Mouse (Mus musculus): ENCODE measurements around the gene Olah.

Olah gene

DNA sequence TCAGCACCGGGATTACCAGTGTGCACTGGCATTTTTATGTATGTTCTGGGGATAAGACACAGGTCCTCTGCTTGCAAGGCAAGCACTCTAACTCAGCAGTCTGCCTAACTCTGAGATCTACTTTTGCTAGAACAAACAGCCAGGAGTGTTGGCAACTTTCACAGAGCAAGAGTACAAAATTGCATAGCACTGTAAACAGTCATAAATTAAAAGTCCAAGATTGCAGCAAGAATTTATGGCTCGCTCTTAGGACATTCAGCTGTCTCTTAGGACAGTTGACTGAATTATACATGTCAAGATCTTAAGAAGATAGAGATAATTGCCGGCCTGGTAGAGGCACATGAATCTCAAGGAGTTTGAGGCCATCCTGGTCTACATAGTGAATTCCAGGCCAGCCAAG, 40.7 kb downstream of the Olah start:
- in situ Hi-C loops (cut with MboI; ENCODE audit: unreplicated experiment in 2 of 2): no loop called here

DNA sequence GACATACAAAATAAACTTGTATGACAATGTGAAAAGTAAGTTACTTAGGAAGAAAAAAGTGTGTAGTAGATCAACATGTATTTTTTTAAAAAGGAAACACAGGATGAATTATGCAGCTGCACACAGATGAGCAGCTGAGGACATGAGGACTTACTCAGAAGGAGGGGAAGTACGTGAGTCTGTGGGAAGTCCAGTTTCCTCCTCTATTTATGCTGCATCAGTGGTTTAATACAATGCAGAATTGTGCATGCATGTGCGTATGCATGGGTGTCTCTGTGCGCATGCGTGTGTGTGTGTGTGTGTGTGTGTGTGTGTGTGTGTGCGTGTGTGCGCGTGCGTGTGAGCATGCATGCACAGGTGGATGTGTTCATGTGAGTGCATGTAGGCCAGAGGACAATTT, 41.2 kb downstream of the Olah start:
- in situ Hi-C loops (cut with MboI; ENCODE audit: unreplicated experiment in 2 of 2): no loop called here

- in situ Hi-C loops (cut with MboI; ENCODE audit: unreplicated experiment in 2 of 2): no loop called here
These were observed 43.9 kb downstream of the Olah start for GRCm38 (mm10) chr2:3353160-3353559.

DNA sequence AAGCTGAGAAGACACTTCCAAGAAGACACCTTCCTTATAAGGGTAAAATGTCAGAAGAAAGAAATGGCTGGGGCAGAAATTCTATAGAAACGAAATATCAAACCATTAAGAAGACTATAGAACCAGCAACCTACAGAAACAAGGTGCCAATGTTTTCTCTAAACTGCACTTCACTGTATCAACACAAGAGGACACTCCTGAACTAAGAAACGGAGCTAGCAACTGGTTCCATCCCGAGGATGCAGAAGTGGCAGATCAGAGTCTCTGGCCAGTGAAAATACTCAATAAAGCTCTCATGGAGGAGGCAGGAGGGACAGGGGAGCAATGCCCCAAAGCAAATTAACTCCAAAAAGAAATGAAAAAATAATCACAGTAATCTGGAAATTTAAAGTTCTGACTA, 48.1 kb downstream of the Olah start:
- in situ Hi-C loops (cut with MboI; ENCODE audit: unreplicated experiment in 2 of 2): loop anchor here (5.0 to 25.0 kb wide), 7 partner anchors 163 to 1526 kb away; partner anchors contain the start of genes Cdnf (in 1 of the 2), Gm45902 (in 1 of the 2) and Hspa14 (in 1 of the 2)

DNA sequence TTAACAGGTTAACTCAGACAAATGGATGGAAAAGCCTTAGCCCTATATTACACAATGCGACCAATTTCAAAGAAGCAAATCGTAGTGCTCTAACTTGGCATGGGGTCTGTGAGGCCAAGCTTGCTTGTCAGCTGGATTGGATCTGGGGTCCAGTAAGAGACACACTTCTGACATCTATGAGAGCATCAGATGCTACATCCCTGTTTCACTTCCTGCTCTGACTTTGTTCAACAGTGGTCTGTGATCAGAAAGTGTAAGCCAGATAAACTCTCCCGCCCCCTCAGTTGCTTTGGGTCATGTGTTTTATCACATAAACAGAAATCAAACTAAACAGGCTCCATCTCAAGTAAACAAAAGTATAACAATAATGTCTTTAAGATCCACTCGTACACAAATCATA, 48.6 kb downstream of the Olah start:
- in situ Hi-C loops (cut with MboI; ENCODE audit: unreplicated experiment in 2 of 2): loop anchor here (5.0 to 25.0 kb wide), 7 partner anchors 164 to 1526 kb away; partner anchors contain the start of genes Cdnf (in 1 of the 2), Gm45902 (in 1 of the 2) and Hspa14 (in 1 of the 2)

DNA sequence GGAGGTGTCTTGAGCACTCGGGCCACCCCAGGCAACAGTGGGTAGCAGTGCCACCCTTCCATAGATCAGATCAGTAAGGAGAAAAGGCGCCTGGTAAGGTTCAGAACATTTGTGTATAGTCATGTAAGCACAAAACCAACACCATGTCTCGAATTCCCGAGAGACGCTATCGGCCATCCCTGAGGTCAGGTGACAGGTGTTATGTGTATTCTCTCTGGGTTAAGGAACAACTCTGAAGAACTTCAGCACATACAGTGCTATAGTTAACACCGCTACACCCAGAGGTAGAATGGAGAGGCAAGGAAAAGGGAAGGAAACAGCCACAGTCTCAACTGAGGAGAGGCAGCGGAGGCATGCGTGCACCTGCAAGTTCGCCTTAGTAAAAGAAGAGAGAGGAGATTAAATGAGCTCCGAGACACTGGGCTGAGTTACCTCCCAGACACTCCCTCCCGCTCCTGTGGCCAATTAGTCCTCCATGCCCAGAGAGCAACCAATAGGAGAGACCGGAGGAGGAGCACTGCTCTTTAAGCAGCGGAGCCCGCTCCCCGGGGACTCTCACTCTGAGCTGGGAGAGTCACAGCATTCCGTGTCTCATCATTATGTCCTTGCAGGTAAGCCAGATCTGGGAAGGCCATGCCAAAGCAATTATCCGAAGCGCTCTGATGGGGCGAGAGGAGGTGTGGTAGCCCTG, 61.3 kb downstream of the Olah start, which contains the start of gene Acbd7:
Gene Acbd7 (plus strand): TSS at position 558 of the 691 bp plus-strand sequence.
- in situ Hi-C loops (cut with MboI; ENCODE audit: unreplicated experiment in 2 of 2): loop anchor here (5.0 to 25.0 kb wide), 4 partner anchors 87 to 1302 kb away; partner anchors contain the start of genes Cdnf (in 2 of the 2), Gm45902 (in 2 of the 2), Hspa14 (in 2 of the 2) and Dclre1c (in 1 of the 2)

DNA sequence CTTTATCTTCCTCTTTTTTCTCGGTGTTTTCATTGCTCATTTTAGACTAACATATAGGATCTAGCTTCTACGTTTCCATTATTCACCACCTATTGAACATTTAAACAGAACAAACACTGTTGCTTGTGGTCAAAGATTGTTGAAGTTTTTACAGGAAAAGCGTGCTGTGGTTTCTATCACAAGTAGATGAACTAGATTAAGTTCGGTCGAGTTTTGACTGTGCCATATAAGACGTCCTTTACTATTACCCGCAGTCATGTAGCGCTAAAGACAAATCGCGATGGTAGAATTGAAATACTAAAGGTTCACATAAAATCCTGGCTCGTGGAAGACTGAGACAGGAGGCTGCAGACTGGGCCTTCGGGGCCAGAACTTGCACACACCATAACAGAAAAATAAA, 63.2 kb downstream of the Olah start:
- in situ Hi-C loops (cut with MboI; ENCODE audit: unreplicated experiment in 2 of 2): loop anchor here (5.0 to 25.0 kb wide), 4 partner anchors 89 to 1304 kb away; partner anchors contain the start of genes Cdnf (in 2 of the 2), Gm45902 (in 2 of the 2), Hspa14 (in 2 of the 2) and Dclre1c (in 1 of the 2)

GRCm38 (mm10) chr2:3332484-3333242, 64.3 kb downstream of the Olah start, which contains the start of gene Rpp38:
Gene Rpp38, minus strand, starts transcription at chr2:3332643.
- in situ Hi-C loops (cut with MboI; ENCODE audit: unreplicated experiment in 2 of 2): loop anchor here (5.0 to 25.0 kb wide), 4 partner anchors 90 to 1305 kb away; partner anchors contain the start of genes Cdnf (in 2 of the 2), Gm45902 (in 2 of the 2), Hspa14 (in 2 of the 2) and Dclre1c (in 1 of the 2)

GRCm38 (mm10) chr2:3332056-3332455, 65.0 kb downstream of the Olah start:
- in situ Hi-C loops (cut with MboI; ENCODE audit: unreplicated experiment in 2 of 2): loop anchor here (5.0 to 25.0 kb wide), 4 partner anchors 90 to 1305 kb away; partner anchors contain the start of genes Cdnf (in 2 of the 2), Gm45902 (in 2 of the 2), Hspa14 (in 2 of the 2) and Dclre1c (in 1 of the 2)

DNA sequence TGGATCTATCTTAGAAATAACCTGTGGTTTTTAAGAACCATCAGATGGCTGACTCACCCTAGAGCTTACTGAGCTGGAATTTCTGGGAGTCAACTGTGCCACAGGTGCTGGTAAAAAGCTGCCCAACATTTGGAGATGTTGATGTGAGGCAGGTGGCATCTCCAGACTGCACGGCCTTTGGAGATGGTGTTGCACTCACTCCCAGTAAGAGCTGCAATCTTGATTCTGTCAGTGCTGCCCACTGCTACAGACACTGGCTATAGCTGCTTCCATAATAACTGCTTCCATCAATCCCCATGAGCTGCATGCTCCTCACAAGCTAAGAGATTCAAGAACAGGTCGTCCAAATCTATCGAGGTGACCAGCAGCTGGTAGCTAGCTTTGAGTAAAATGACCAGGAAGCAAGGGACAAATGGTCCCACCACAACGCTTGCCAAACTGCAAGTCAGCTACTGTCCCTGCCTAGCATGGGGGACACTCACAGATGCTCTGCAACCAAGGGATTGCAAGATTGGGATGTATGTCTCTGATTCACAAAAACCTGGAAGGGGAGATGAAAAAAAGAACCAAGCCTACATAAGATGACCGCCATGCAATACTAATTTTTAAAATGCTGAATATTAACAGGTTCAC, 65.8 kb downstream of the Olah start:
- in situ Hi-C loops (cut with MboI; ENCODE audit: unreplicated experiment in 2 of 2): loop anchor here (5.0 to 25.0 kb wide), 4 partner anchors 91 to 1306 kb away; partner anchors contain the start of genes Cdnf (in 2 of the 2), Gm45902 (in 2 of the 2), Hspa14 (in 2 of the 2) and Dclre1c (in 1 of the 2)

DNA sequence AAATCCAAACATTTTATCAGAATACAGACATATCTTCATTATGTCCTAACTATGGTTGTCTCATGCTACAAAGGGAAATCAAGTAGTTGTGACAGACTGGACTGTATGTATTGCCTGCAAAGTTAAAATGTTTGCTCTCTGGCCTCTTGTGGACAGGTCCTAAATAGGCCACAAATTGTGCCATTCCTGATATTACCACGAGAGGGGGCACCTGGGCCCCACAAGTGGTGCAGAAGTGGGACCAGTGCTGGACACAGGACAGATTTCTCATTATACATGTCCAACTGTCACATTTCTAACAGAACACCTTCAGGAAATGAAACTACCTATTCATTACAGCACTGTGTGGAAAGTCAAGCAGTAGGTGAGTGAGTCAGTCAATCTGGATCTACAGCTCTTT, 69.7 kb downstream of the Olah start:
- in situ Hi-C loops (cut with MboI; ENCODE audit: unreplicated experiment in 2 of 2): loop anchor here (5.0 to 25.0 kb wide), 3 partner anchors 35 to 1310 kb away; partner anchors contain the start of genes Cdnf (in 1 of the 2), Gm45902 (in 1 of the 2) and Hspa14 (in 1 of the 2)

DNA sequence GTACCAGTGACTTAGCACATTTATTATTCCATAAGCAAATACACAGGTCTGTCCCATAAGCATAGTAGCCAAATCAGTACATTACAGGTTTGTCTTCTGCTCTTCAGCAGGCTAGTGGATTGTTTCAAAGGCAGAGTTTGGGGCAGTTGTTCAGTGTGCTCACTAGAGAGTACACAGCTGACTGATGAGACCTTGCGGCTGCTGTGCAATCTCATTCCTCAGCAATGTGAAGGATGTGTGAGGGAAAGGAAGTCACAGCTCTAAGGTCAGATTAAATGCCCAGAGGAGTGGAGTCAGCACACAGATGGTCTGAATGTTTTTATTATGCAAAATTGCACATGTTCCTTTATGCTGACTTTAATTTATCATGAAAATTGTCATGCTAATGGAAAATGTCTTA, 70.5 kb downstream of the Olah start:
- in situ Hi-C loops (cut with MboI; ENCODE audit: unreplicated experiment in 2 of 2): loop anchor here (5.0 to 25.0 kb wide), 3 partner anchors 34 to 1311 kb away; partner anchors contain the start of genes Cdnf (in 1 of the 2), Gm45902 (in 1 of the 2) and Hspa14 (in 1 of the 2)

GRCm38 (mm10) chr2:3324381-3325130, 72.5 kb downstream of the Olah start:
- in situ Hi-C loops (cut with MboI; ENCODE audit: unreplicated experiment in 2 of 2): loop anchor here (5.0 to 25.0 kb wide), 3 partner anchors 32 to 1313 kb away; partner anchors contain the start of genes Cdnf (in 1 of the 2), Gm45902 (in 1 of the 2) and Hspa14 (in 1 of the 2)

- in situ Hi-C loops (cut with MboI; ENCODE audit: unreplicated experiment in 2 of 2): no loop called here
These were observed 73.9 kb downstream of the Olah start for GRCm38 (mm10) chr2:3323132-3323531.

DNA sequence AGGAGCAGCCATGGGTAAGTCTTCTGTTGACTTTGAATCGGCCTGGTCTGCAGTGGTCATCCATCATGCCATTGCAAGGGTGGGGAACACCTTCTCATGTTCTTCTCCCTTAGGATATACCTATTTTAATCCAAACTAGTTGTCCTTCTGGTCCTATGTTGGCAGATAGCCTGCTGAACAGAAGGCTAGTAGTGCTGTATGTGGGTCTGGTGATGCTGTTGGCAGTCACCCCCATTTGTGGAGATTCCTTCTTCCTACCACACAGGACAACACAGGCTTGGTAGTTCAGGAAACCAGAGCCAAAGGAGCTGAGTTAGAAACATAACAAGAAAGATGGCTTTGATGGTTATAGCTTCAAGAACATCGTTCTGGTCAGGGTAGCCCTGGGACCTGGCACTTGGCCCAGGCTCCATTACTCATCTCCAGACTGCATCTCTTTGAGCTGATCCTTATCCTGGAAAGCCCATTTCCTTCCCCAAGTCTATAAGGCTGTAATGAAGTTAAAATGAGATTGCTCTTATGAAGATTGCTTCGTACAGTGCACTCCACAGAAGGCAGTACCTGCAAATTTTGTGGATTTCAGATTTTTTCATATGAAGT, 91.5 kb downstream of the Olah start:
- in situ Hi-C loops (cut with MboI; ENCODE audit: unreplicated experiment in 2 of 2): no loop called here

GRCm38 (mm10) chr2:3295826-3296225, 101.2 kb downstream of the Olah start:
- in situ Hi-C loops (cut with MboI; ENCODE audit: unreplicated experiment in 2 of 2): no loop called here

GRCm38 (mm10) chr2:3292170-3292569, 104.8 kb downstream of the Olah start:
- in situ Hi-C loops (cut with MboI; ENCODE audit: unreplicated experiment in 2 of 2): loop anchor here in 1 of 2 experiments (5.0 kb wide), 1 partner anchor 35 kb away; no protein-coding TSS in a partner anchor
